Mouse (Mus musculus) olfactory bulb, adult 2 months (tissue): ENCODE results near the gene Gm904. TPM values are rescaled to one million over a fixed set of nuclear protein-coding genes. Genes with fewer than 3 reads are reported as not detected.
"Not testable (repeated sequence)": the region's sequence is repeated elsewhere in the genome, so short reads cannot be mapped to it uniquely, and the experiment has no call there.

Experiments
- H3K27ac ChIP-seq: fragments of 200-500 bp; 2 replicates; pipeline ENCODE4 v1.5.1; 2012; ENCODE audit warnings: low read depth, low read length; ENCODE audit not compliant: insufficient read depth
- H3K4me1 ChIP-seq: fragments of 200-500 bp; 2 replicates; pipeline ENCODE4 v1.6.1; 2012; ENCODE audit warnings: low read length; ENCODE audit not compliant: control insufficient read depth, insufficient read depth
- H3K4me3 ChIP-seq: fragments of 200-500 bp; 2 replicates; pipeline ENCODE4 v1.5.1; 2012; ENCODE audit warnings: mild to moderate bottlenecking, low read depth, low read length, moderate library complexity; ENCODE audit not compliant: insufficient read depth
- WGBS: fragments of 180-500 bp; shearing (Covaris S2); methylation state at CpG from one replicate; pipeline ENCODE4 v1.1.7; 2018; 5-methylcytosine and 5-hydroxymethylcytosine counted together
- polyA plus RNA-seq: library from polyadenylated mRNA; stranded (reverse); fragments of >200 nt; gene quantifications from 2 replicates; pipeline ENCODE4 v1.2.4, GENCODE M21; 2012; ENCODE audit warnings: low replicate concordance; ENCODE audit not compliant: missing spikeins, insufficient read depth, insufficient read length

Gene Gm904
- polyA plus RNA-seq: not detected in 2 replicates

- not testable (repeated sequence) for H3K4me3 ChIP-seq, H3K4me1 ChIP-seq, H3K27ac ChIP-seq
These were observed at the start of gene Gm904 for GRCm38 (mm10) chr13:50642928-50643327. Gm904 (plus strand) TSS chr13:50643228.

- H3K4me3 ChIP-seq, H3K4me1 ChIP-seq, H3K27ac ChIP-seq: not testable (repeated sequence)
- 67% methylated on average over 2 of the region's 2 CpGs for WGBS
These were observed 5.7 kb downstream of the Gm904 start for GRCm38 (mm10) chr13:50648771-50649170.

Other genes with a start within 250 kb of the Gm904 start
- not detected in 2 replicates for gene Fbxw17, start 225.4 kb upstream of the Gm904 start, polyA plus RNA-seq
- not detected in 2 replicates for gene Gm47429, start 199.3 kb upstream of the Gm904 start, polyA plus RNA-seq
- gene Nutm2, start 175.9 kb upstream of the Gm904 start, polyA plus RNA-seq: not detected in 2 replicates
- not detected in 2 replicates for gene Gm8765, start 55.1 kb downstream of the Gm904 start, polyA plus RNA-seq